Mouse (Mus musculus) heart, adult 10 weeks (tissue): ENCODE results near the gene Ankrd2. TPM values are rescaled to one million over a fixed set of nuclear protein-coding genes. Genes with fewer than 3 reads are reported as not detected.

Source experiments
- polyA plus RNA-seq: library from polyadenylated mRNA; stranded (reverse); fragments of 350-450 nt; fragmentation: Illumina TruSeq; extraction: RNeasy Lipid Tissue Mini Kit (QIAGEN cat#74804); gene quantifications from one replicate; pipeline ENCODE4 v1.2.3, GENCODE M21; 2014; ENCODE audit warnings: low read depth, low replicate concordance

Ankrd2 gene
- polyA plus RNA-seq, result not detected

DNA sequence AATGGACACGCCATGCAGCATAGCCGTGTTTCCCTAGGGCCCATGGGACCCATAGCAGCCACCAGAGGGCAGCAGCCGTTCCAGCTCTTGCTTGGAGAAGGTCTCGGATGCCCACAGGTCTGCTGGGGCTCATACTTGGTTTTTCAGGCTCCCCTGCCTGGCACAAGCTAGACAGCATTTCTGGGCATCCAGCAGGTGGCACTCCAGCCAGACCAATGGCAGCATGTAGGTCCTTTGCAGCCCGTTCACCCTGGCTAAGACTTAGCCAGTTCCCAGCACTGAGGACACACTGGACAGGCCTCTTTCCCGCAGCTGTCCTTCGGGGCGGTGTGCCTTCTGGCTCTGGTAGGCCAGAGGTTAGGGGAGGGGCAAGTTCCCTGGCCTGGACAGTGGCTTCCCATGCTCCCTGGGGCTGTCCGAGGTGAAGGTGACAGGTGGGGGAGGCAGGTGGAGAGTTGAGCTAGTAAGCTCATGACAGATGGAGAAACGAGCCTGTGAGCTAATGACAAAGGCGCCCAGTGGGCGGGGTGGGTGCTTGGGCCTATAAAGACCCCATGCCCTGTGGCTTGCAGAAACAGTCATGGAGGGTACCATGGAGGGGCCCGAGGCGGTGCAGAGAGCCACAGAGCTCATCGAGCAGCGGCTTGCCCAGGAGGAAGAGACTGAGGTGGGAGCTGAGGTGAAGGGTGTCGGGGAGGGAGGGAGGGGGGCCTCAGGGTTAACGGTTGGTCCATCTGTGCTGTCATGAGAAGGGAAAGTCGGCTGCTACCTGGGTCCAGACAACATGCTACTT is at the start of gene Ankrd2:
TSS of gene Ankrd2 (plus strand) at position 545 of the 793 bp plus-strand sequence.

DNA sequence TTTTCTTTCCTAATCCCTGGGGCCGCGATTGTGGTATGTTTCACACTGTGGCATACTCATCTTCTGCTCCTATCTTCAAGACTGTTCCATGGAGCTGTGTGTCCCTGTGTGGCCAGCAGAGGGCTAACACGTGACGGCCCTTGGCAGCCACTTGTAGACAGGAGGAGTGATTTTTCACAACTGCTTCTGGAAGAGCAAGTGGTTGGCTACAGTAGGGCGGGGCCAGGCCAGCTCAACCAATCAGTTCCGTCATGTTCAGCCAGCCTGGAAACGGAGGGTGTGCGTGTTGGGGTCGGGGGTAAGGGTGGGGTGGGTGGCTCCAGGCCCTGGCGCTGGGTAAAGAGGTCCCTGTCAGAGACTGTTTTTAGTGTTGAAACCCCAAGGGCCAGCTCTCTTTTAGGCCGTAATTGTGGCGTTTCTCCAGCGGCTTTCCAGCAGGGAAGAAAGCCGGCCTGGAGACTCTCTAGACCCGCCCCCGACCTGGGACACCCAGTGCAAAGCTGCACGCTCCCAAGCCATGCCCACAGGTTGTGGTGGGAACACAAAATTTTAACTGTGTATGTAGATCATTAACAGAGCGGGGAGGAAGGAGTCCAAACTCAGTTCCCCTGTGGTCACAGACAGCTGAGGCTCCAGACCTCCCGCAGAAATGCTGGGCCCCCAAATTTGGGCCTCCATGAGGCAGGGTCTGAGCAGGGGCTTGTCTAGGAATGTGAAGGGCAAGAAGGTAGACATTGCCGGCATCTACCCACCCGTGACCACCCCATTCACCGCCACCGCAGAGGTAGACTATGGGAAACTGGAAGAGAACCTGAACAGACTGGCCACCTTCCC is 9.7 kb downstream of the Ankrd2 start, which contains the start of gene Hoga1:
TSS of gene Hoga1 (plus strand) at position 342 of the 834 bp plus-strand sequence.

DNA sequence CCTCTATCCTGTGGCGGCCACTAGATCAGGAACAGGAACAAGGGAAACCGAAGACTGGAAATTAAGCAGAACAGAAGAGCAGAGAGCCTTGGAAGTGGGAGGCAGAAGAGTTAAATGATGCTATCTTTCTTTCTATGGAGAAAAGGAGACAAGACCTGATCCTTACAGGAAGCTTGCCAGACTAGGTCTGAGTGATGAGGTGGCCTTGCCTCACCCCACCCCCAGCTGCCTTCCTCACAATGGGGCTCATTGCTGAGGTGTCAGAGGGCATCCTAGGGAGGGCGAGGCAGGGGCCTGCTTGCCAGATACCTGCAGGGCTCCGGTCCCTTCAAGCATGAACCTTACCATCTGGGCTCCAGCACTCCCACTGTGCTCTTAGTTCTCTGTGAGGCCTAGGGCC is 16.1 kb downstream of the Ankrd2 start, which contains the start of gene 4933411K16Rik:
TSS of gene 4933411K16Rik (plus strand) at position 301 of the 400 bp plus-strand sequence.

DNA sequence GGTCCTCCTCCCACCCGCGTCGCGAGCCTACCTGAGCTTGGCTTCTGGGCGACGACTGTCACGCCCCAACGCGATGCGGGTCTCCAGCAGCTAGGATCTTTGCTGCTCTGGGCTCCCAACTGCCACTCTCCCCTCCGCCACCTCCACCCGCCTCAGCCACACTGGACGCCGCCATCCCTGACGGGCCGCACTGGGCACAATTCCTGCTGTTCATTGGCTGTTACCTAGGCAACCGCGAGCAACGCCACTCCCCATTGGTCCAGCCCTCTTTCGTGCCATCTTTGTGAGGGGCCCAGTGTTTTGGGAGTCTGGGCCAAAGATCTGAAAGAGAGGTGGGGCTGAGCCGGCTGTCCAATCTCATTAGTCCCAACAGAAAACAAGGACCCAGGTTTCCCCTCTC is 50.4 kb downstream of the Ankrd2 start, which contains the start of gene Morn4:
TSS of gene Morn4 (minus strand) at position 192 of the 400 bp plus-strand sequence.

DNA sequence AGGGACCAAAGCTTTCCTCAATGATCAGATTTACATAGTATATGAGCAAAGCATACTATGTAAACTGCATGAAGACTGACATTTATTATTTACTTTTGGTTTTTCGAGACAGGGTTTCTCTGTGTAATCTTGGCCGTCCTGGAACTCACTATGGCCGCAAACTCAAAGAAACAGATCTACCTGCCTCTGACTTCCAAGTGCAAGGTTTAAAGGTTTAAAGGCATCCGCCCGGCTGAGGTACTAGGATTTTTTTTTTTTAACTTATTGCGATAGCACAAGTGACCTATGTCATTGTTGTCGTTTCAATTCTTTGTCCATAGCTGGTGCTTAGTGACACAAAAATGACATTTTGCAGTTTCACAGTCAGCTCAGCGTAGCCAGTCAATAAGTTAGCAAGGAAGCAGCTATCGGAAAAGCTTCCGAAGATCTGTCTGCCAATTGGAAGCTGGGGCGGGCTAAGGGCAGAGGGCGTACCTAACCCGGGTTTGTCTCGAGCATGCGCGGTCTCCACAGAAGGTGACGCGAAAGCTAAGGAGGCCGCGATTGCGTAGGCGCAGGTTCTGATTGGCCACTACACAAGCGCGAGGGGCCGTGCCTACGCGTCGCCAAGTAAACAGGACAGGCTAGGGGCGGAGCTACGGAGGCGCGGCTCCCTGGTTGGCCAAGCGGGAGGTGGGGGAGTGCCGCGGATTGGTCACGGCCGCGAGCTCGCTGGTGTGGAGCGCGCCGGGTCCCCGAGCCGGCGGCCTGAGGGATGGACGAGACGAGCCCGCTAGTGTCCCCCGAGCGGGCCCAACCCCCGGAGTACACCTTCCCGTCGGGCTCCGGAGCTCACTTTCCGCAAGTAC is 54.2 kb downstream of the Ankrd2 start, which contains the start of gene Pi4k2a:
TSS of gene Pi4k2a (plus strand) at position 723 of the 848 bp plus-strand sequence.

Other genes with a start within 250 kb of the Ankrd2 start
- 1.8 TPM for gene Arhgap19, start 234.0 kb upstream of the Ankrd2 start, polyA plus RNA-seq
- 1.5 TPM for gene Frat1, start 206.0 kb upstream of the Ankrd2 start, polyA plus RNA-seq
- gene Frat2, start 187.9 kb upstream of the Ankrd2 start, polyA plus RNA-seq, result 1.0 TPM
- 10.8 TPM for gene Rrp12, start 139.8 kb upstream of the Ankrd2 start, polyA plus RNA-seq
- gene Pgam1, start 124.1 kb upstream of the Ankrd2 start, polyA plus RNA-seq, result 116 TPM
- gene Exosc1, start 102.6 kb upstream of the Ankrd2 start, polyA plus RNA-seq, result 17.6 TPM
- gene Zdhhc16, start 102.5 kb upstream of the Ankrd2 start, polyA plus RNA-seq, result 18.1 TPM
- 18.8 TPM for gene Mms19, start 54.8 kb upstream of the Ankrd2 start, polyA plus RNA-seq
- gene Ubtd1, start 54.2 kb upstream of the Ankrd2 start, polyA plus RNA-seq, result 22.9 TPM
- 0.84 TPM for gene Hoga1, start 9.6 kb downstream of the Ankrd2 start, polyA plus RNA-seq
- gene 4933411K16Rik, start 16.2 kb downstream of the Ankrd2 start, polyA plus RNA-seq, result not detected
- 2.1 TPM for gene Morn4, start 50.4 kb downstream of the Ankrd2 start, polyA plus RNA-seq
- 17.5 TPM for gene Pi4k2a, start 54.5 kb downstream of the Ankrd2 start, polyA plus RNA-seq
- 20.8 TPM for gene Avpi1, start 93.1 kb downstream of the Ankrd2 start, polyA plus RNA-seq
- 32.2 TPM for gene Marveld1, start 111.4 kb downstream of the Ankrd2 start, polyA plus RNA-seq
- 24.3 TPM for gene Zfyve27, start 128.0 kb downstream of the Ankrd2 start, polyA plus RNA-seq
- 10.9 TPM for gene Sfrp5, start 166.3 kb downstream of the Ankrd2 start, polyA plus RNA-seq
- 0.45 TPM for gene Golga7b, start 211.6 kb downstream of the Ankrd2 start, polyA plus RNA-seq